Mouse (Mus musculus): ENCODE measurements around the gene Hspb9. TPM values are rescaled to one million over a fixed set of nuclear protein-coding genes. Genes with fewer than 3 reads are reported as not detected.

Gene Hspb9
- polyA plus RNA-seq, 1 experiment from 2014 or later, result 0.96 TPM

DNA sequence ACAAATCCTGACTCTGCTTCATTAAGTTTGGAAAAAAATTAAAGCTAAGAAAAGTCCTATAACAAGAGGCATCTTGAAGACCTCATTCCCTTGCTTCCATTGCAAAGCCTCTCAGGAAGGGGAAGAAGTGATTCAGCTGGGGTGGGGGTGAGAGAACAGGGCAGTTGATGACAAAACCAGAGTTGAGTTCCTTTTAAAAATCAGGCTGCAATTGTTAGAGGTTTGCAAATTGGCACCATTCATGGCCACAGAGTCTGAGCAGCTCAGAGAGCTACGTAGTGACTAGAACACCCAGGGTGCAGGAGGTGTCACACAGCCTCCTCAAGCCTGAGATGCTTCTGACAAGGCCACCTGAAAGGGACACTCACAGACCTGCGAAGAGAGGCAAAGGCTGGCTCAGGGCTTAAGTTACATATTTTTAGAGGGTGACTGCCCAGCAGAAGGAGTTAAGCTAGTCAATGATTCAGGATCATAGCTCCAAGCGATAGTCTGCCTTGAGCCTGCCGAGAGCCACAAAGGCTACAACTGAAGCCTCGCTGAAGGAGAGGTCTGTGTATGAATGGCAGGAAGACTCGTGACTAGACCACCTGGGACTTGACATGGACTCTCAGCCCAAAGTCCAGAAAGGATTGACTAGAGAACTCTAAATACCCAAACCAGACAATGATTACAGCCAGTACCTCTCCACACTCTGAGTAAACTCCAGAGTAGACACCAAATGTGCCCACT is 17.0 kb downstream of the Hspb9 start:
- Histone ChIP-seq H3K27me3 (replicated peaks; ENCODE audit: control insufficient read depth, insufficient read depth, low read length) (no peaks in the 10 kb centered on the region), H3K4me1 (replicated peaks; ENCODE audit: control insufficient read depth, insufficient read depth, low read length) (no peaks in the 10 kb centered on the region; the same call in 1 of the 2 replicates), H3K9ac (ENCODE audit: low read length) (no peak overlapping the region), H3K4me3 (ENCODE audit: low read depth, low read length) (no peak overlapping the region), H3K9me3 (ENCODE audit: control insufficient read depth, low read length) (no peaks in the 10 kb centered on the region), H3K27ac (ENCODE audit: low read depth) (no peak overlapping the region), H3K36me3 (ENCODE audit: control insufficient read depth, insufficient read depth, low read length) (peaks cover 7% of the 10 kb centered on the region; the same call in 1 of the 2 replicates), H3K4me2 (ENCODE audit: low read length) (no peak overlapping the region)
- 85% methylated on average over 6 of the region's 6 CpGs for WGBS
- DNase-seq (ENCODE audit: low spot score) (no peak), ATAC-seq (replicated peaks; ENCODE audit: low FRiP score, low TSS enrichment, low read depth) (no peak)

DNA sequence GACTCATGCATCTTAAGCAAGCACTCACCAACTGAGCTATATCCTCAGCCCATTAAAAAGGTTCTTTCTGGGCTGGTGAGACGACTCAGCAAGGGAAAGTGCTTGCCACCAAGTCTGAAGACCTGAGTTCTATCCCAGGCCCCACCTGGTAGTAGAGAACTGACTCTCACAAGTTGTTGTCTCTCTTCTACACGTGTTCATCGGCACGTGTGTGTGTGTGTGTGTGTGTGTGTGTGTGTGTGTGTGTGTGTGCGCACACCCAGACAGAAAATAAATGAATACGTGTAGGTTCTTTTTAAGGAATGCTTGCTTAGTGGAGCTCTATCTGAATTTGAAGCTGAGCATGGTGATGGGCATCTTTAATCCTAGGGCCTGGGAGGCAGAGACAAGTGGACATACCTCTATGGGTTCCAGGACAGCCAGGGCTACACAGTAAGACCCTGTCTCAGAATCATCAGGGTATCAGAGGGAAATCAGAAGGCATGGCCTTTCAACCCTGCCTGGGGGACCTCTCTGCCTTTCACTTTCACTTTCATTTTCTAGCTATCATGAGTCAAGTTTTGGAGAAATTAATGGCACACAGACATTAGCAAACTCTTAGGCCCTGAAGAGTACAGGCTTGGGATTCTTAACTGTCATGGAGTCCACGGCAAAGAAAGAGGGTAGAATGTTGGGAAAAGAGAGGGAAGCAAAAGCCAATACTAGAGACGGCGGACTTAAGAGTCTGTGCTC is 21.6 kb downstream of the Hspb9 start:
- peaks cover 18% of the 10 kb centered on the region for H3K4me1 ChIP-seq (replicated peaks; ENCODE audit: control insufficient read depth, insufficient read depth, low read length)
- no peak overlapping the region for H3K4me3 ChIP-seq (ENCODE audit: low read depth, low read length)
- H3K4me2 ChIP-seq (ENCODE audit: low read length), result no peak overlapping the region
- 0 out of 2 replicates have a peak, but pooled peaks cover 7% of the 10 kb centered on the region for H3K36me3 ChIP-seq (ENCODE audit: control insufficient read depth, insufficient read depth, low read length)
- WGBS, result 88% methylated on average over 9 of the region's 9 CpGs
- H3K27me3 ChIP-seq (replicated peaks; ENCODE audit: control insufficient read depth, insufficient read depth, low read length), result no peaks in the 10 kb centered on the region
- DNase-seq (ENCODE audit: low spot score) (no peak), ATAC-seq (replicated peaks; ENCODE audit: low FRiP score, low TSS enrichment, low read depth) (no peak)
- H3K9ac ChIP-seq (ENCODE audit: low read length), result no peak overlapping the region
- H3K9me3 ChIP-seq (ENCODE audit: control insufficient read depth, low read length), result no peaks in the 10 kb centered on the region
- no peak overlapping the region for H3K27ac ChIP-seq (ENCODE audit: low read depth)

GRCm38 (mm10) chr11:100735954-100736745 is 22.5 kb downstream of the Hspb9 start:
- Histone ChIP-seq H3K9me3 (ENCODE audit: control insufficient read depth, low read length) (no peaks in the 10 kb centered on the region), H3K4me3 (ENCODE audit: low read depth, low read length) (no peak overlapping the region), H3K27me3 (replicated peaks; ENCODE audit: control insufficient read depth, insufficient read depth, low read length) (no peaks in the 10 kb centered on the region), H3K27ac (ENCODE audit: low read depth) (no peak overlapping the region), H3K4me1 (replicated peaks; ENCODE audit: control insufficient read depth, insufficient read depth, low read length) (peaks cover 18% of the 10 kb centered on the region), H3K4me2 (ENCODE audit: low read length) (peak overlapping the region; percentile 86), H3K9ac (ENCODE audit: low read length) (peak overlapping the region; percentile 21; the same call in 1 of the 2 replicates), H3K36me3 (ENCODE audit: control insufficient read depth, insufficient read depth, low read length) (0 out of 2 replicates have a peak, but pooled peaks cover 7% of the 10 kb centered on the region)
- WGBS, result 71% methylated on average over 14 of the region's 14 CpGs
- ATAC-seq (replicated peaks; ENCODE audit: low FRiP score, low TSS enrichment, low read depth) (no peak), DNase-seq (ENCODE audit: low spot score) (no peak)

DNA sequence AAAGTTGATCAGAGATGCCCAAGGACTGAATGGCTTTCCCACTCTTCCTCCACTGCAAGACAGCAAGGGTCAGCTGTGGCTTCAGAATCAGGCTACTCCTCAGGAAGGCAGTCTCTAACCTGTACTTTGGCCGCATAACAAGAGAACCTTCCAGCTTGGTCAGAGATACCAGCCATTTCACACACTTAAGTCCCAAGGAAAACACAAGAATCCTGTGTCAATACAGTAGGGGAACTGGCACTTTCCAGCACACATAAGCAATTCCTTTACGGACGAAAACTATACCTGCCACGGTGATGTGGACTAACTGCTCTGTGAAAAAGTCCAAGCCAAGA is 23.1 kb downstream of the Hspb9 start:
- Histone ChIP-seq H3K4me1 (replicated peaks; ENCODE audit: control insufficient read depth, insufficient read depth, low read length) (peaks cover 18% of the 10 kb centered on the region), H3K9ac (ENCODE audit: low read length) (0 out of 2 replicates have a peak overlapping the region, but pooled peaks have one; percentile 92), H3K27ac (ENCODE audit: low read depth) (no peak overlapping the region), H3K4me3 (ENCODE audit: low read depth, low read length) (peak overlapping the region; percentile 98), H3K4me2 (ENCODE audit: low read length) (peak overlapping the region; percentile 86), H3K36me3 (ENCODE audit: control insufficient read depth, insufficient read depth, low read length) (0 out of 2 replicates have a peak, but pooled peaks cover 7% of the 10 kb centered on the region), H3K9me3 (ENCODE audit: control insufficient read depth, low read length) (no peaks in the 10 kb centered on the region), H3K27me3 (replicated peaks; ENCODE audit: control insufficient read depth, insufficient read depth, low read length) (no peaks in the 10 kb centered on the region)
- WGBS, result 68% methylated on average over 4 of the region's 4 CpGs
- ATAC-seq (replicated peaks; ENCODE audit: low FRiP score, low TSS enrichment, low read depth) (no peak), DNase-seq (ENCODE audit: low spot score) (no peak)

GRCm38 (mm10) chr11:100737105-100737733 is 23.6 kb downstream of the Hspb9 start:
- no peak for ATAC-seq (replicated peaks; ENCODE audit: low FRiP score, low TSS enrichment, low read depth)
- 1% methylated on average over 13 of the region's 13 CpGs for WGBS
- peak overlapping the region; percentile 43; the same call in 1 of the 2 replicates for H3K27ac ChIP-seq (ENCODE audit: low read depth)
- H3K9me3 ChIP-seq (ENCODE audit: control insufficient read depth, low read length), result no peaks in the 10 kb centered on the region
- peaks cover 18% of the 10 kb centered on the region for H3K4me1 ChIP-seq (replicated peaks; ENCODE audit: control insufficient read depth, insufficient read depth, low read length)
- H3K9ac ChIP-seq (ENCODE audit: low read length), result peak overlapping the region; percentile 92
- peak overlapping the region; percentile 86 for H3K4me2 ChIP-seq (ENCODE audit: low read length)
- H3K36me3 ChIP-seq (ENCODE audit: control insufficient read depth, insufficient read depth, low read length), result 0 out of 2 replicates have a peak, but pooled peaks cover 4% of the 10 kb centered on the region
- peak overlapping the region; percentile 98 for H3K4me3 ChIP-seq (ENCODE audit: low read depth, low read length)
- DNase-seq (ENCODE audit: low spot score), result no peak
- H3K27me3 ChIP-seq (replicated peaks; ENCODE audit: control insufficient read depth, insufficient read depth, low read length), result no peaks in the 10 kb centered on the region

DNA sequence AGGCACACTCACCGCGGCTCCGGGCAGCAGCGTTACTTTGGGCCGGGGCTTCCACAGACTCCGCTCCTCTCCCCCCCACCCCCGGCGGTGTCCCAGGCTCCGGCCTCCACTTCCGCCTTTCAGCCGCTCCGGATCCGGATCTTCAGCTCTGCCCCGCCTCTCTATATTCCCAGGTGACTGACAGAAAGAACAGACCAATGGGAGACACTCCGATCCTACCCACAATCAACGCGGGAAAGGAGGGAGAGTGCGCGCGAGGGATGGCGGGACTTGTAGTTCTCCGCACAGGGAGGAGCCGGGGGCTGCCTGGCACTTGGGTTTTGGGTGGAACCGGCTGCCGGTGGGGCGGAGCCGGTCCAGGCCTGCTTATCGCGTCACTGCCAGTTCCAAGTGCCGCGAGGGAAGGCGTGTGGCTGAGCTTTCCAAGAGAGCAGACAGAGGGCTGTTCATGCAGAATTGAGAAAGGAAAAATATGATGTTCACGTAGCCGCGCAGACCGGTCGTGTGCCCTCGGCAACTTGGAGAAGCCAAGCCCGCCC is 24.5 kb downstream of the Hspb9 start, which contains the start of gene Rab5c:
Gene Rab5c (minus strand): TSS at position 150 of the 539 bp plus-strand sequence.
- under 1% methylated on average over 39 of the region's 39 CpGs for WGBS
- Histone ChIP-seq H3K4me1 (replicated peaks; ENCODE audit: control insufficient read depth, insufficient read depth, low read length) (peaks cover 18% of the 10 kb centered on the region), H3K9ac (ENCODE audit: low read length) (peak within 1 kb of the TSS; percentile 92), H3K27ac (ENCODE audit: low read depth) (peak within 1 kb of the TSS; percentile 69), H3K9me3 (ENCODE audit: control insufficient read depth, low read length) (no peaks in the 10 kb centered on the region), H3K4me2 (ENCODE audit: low read length) (peak within 1 kb of the TSS; percentile 86), H3K27me3 (replicated peaks; ENCODE audit: control insufficient read depth, insufficient read depth, low read length) (no peaks in the 10 kb centered on the region), H3K4me3 (ENCODE audit: low read depth, low read length) (peak within 1 kb of the TSS; percentile 98), H3K36me3 (ENCODE audit: control insufficient read depth, insufficient read depth, low read length) (no peaks in the 10 kb centered on the region)
- peak; percentile 99 for ATAC-seq (replicated peaks; ENCODE audit: low FRiP score, low TSS enrichment, low read depth)
- peak; percentile 98 for DNase-seq (ENCODE audit: low spot score)

- Histone ChIP-seq H3K9ac (ENCODE audit: low read length) (peak overlapping the region; percentile 56), H3K27ac (ENCODE audit: low read depth) (no peak overlapping the region), H3K4me3 (ENCODE audit: low read depth, low read length) (peak overlapping the region; percentile 98), H3K36me3 (ENCODE audit: control insufficient read depth, insufficient read depth, low read length) (no peaks in the 10 kb centered on the region), H3K27me3 (replicated peaks; ENCODE audit: control insufficient read depth, insufficient read depth, low read length) (no peaks in the 10 kb centered on the region), H3K4me2 (ENCODE audit: low read length) (peak overlapping the region; percentile 76), H3K4me1 (replicated peaks; ENCODE audit: control insufficient read depth, insufficient read depth, low read length) (peaks cover 18% of the 10 kb centered on the region), H3K9me3 (ENCODE audit: control insufficient read depth, low read length) (no peaks in the 10 kb centered on the region)
- WGBS, result 16% methylated on average over 5 of the region's 5 CpGs
- 0 out of 2 replicates have a peak, but pooled peaks have one; percentile 7 for ATAC-seq (replicated peaks; ENCODE audit: low FRiP score, low TSS enrichment, low read depth)
- DNase-seq (ENCODE audit: low spot score), result no peak
Observed at GRCm38 (mm10) chr11:100738749-100739148, 25.1 kb downstream of the Hspb9 start.

- Histone ChIP-seq H3K4me3 (ENCODE audit: low read depth, low read length) (no peak overlapping the region), H3K27me3 (replicated peaks; ENCODE audit: control insufficient read depth, insufficient read depth, low read length) (no peaks in the 10 kb centered on the region), H3K4me1 (replicated peaks; ENCODE audit: control insufficient read depth, insufficient read depth, low read length) (peaks cover 12% of the 10 kb centered on the region), H3K27ac (ENCODE audit: low read depth) (no peak overlapping the region), H3K4me2 (ENCODE audit: low read length) (no peak overlapping the region), H3K9me3 (ENCODE audit: control insufficient read depth, low read length) (no peaks in the 10 kb centered on the region), H3K36me3 (ENCODE audit: control insufficient read depth, insufficient read depth, low read length) (no peaks in the 10 kb centered on the region), H3K9ac (ENCODE audit: low read length) (no peak overlapping the region)
- no peak for ATAC-seq (replicated peaks; ENCODE audit: low FRiP score, low TSS enrichment, low read depth)
- no peak for DNase-seq (ENCODE audit: low spot score)
- 73% methylated on average over 6 of the region's 6 CpGs for WGBS
Observed at GRCm38 (mm10) chr11:100741348-100741747, 27.7 kb downstream of the Hspb9 start.
